Comparison of ENCODE assay signal across 22 mouse cellular contexts in the genomic region with DNA sequence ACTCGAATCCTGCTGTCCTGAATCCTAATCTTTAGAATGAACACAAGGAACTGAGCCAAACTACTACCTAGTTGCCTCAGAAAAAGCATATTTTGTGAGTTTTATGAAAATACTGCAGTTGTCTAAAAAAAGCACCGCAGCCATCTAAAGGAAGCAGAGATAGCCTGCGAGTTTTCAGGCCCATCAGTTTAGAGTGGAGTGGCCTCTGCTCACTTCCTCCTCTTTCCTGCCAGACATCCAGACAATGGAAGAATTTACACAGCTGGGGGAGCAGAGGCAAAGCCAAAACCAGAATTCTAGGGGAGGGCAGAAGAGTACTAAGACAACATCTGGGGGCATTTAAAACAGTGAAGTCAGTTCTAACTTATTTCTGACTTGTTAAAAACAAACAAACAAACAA.
DNase-seq lines count a peak whose midpoint lies in the region; ATAC-seq and TF ChIP-seq lines count a peak whose summit lies in the region.
"Had no signal": no experiment of that assay in that cellular context is flagged by ENCODE, and none has a peak within 500 bp of the region (broad histone marks: within the 10 kb centered on the region; RNA-seq: fewer than 3 reads in every experiment).

No protein-coding gene starts in this region.

- 0 out of 2 replicates have a peak, but pooled peaks cover 2% of the 10 kb centered on the region for H3K4me1 ChIP-seq in stomach, embryonic 16.5 days (ENCODE audit: control insufficient read depth, insufficient read depth, low read length)
- no peaks in the 10 kb centered on the region for H3K4me1 ChIP-seq in stomach, postnatal 0 days (replicated peaks; ENCODE audit: control insufficient read depth, insufficient read depth)
- H3K4me1 ChIP-seq in heart, embryonic 16.5 days (ENCODE audit: control insufficient read depth, insufficient read depth, low read length) = no peaks in the 10 kb centered on the region
- H3K4me1 ChIP-seq: forebrain, embryonic 15.5 days; hindbrain, embryonic 15.5 days; limb, embryonic 13.5 days; liver, embryonic 15.5 days; neural tube, embryonic 12.5 days; stomach, embryonic 15.5 days had no signal

- no peak overlapping the region for H3K9ac ChIP-seq in stomach, embryonic 16.5 days (ENCODE audit: low read length)
- H3K9ac ChIP-seq in stomach, postnatal 0 days (ENCODE audit: low read length) = no peak overlapping the region
- no peak overlapping the region for H3K9ac ChIP-seq in heart, embryonic 16.5 days (ENCODE audit: low read length)
- H3K9ac ChIP-seq: forebrain, embryonic 15.5 days; hindbrain, embryonic 15.5 days; limb, embryonic 13.5 days; liver, embryonic 15.5 days; neural tube, embryonic 12.5 days; stomach, embryonic 15.5 days had no signal

- TF ChIP-seq CTCF in gastrocnemius, adult 2 months (IDR thresholded peaks at IDR 0.05) = no peak
- no peak for TF ChIP-seq CTCF in stomach, postnatal 0 days (IDR thresholded peaks at IDR 0.05; ENCODE audit: low read depth)

- H3K36me3 ChIP-seq in stomach, embryonic 16.5 days (ENCODE audit: control insufficient read depth, insufficient read depth, low read length) = peaks cover 5% of the 10 kb centered on the region; the same call in 1 of the 2 replicates
- H3K36me3 ChIP-seq in stomach, postnatal 0 days (ENCODE audit: control insufficient read depth, insufficient read depth, low read length) = no peaks in the 10 kb centered on the region
- H3K36me3 ChIP-seq in heart, embryonic 16.5 days (ENCODE audit: control insufficient read depth, insufficient read depth) = no peaks in the 10 kb centered on the region
- H3K36me3 ChIP-seq: forebrain, embryonic 15.5 days; hindbrain, embryonic 15.5 days; liver, embryonic 15.5 days; neural tube, embryonic 12.5 days had no signal

- no peak overlapping the region for H3K4me2 ChIP-seq in stomach, embryonic 16.5 days (ENCODE audit: low read depth, low read length)
- no peak overlapping the region for H3K4me2 ChIP-seq in stomach, postnatal 0 days (replicated peaks; ENCODE audit: low read depth)
- H3K4me2 ChIP-seq in heart, embryonic 16.5 days (ENCODE audit: low read depth, low read length) = no peak overlapping the region
- H3K4me2 ChIP-seq: forebrain, embryonic 15.5 days; hindbrain, embryonic 15.5 days; limb, embryonic 13.5 days; liver, embryonic 15.5 days; midbrain, embryonic 11.5 days; neural tube, embryonic 12.5 days; stomach, embryonic 15.5 days had no signal

- DNase-seq in gastrocnemius, adult 2 months = no peak
- no peak for DNase-seq in gastrocnemius, adult 18-20 months (ENCODE audit: low spot score)
- no peak for DNase-seq in stomach, postnatal 0 days (ENCODE audit: low spot score)
- DNase-seq in thymus, adult 18-20 months = no peak
- no peak for DNase-seq in cerebellum, postnatal 14 days
- no peak for DNase-seq in spleen, postnatal 14 days (ENCODE audit: low spot score in 2 of 2)
- DNase-seq: cerebellum, adult 9-10 months; spleen, adult 18-20 months; thymus, postnatal 14 days had no signal

- no peaks in the 10 kb centered on the region for H3K27me3 ChIP-seq in stomach, embryonic 16.5 days (ENCODE audit: control insufficient read depth, insufficient read depth, low read length)
- H3K27me3 ChIP-seq in stomach, postnatal 0 days (ENCODE audit: control insufficient read depth, insufficient read depth, low read length) = no peaks in the 10 kb centered on the region
- no peaks in the 10 kb centered on the region for H3K27me3 ChIP-seq in heart, embryonic 16.5 days (ENCODE audit: control insufficient read depth, insufficient read depth, low read length)
- H3K27me3 ChIP-seq: CH12.LX; forebrain, embryonic 15.5 days; hindbrain, embryonic 15.5 days; limb, embryonic 13.5 days; liver, embryonic 15.5 days; neural tube, embryonic 12.5 days; Patski; stomach, embryonic 15.5 days had no signal

- intact Hi-C loops in gastrocnemius, adult 2 months (cut with DNase I) = no loop called here

- no peak for ATAC-seq in stomach, embryonic 16.5 days (ENCODE audit: insufficient read depth, low FRiP score)
- ATAC-seq in stomach, postnatal 0 days (ENCODE audit: low FRiP score, low TSS enrichment) = no peak
- peak; percentile 58; the same call in 1 of the 2 replicates for ATAC-seq in heart, embryonic 16.5 days (replicated peaks; ENCODE audit: extremely low read depth, insufficient read depth, low FRiP score)
- ATAC-seq: activated CD4-positive, CD25-positive, alpha-beta regulatory T cell, adult 4 months; forebrain, embryonic 15.5 days; intestine, embryonic 16.5 days; Patski had no signal

- no peak for TF ChIP-seq EP300 in stomach, postnatal 0 days (optimal IDR thresholded peaks at IDR 0.05)

- WGBS in stomach, embryonic 16.5 days = 57% methylated on average over 3 of the region's 3 CpGs
- WGBS in stomach, postnatal 0 days = 56% methylated on average over 3 of the region's 3 CpGs
- WGBS in heart, embryonic 16.5 days = 47% methylated on average over 3 of the region's 3 CpGs

- H3K9me3 ChIP-seq in stomach, embryonic 16.5 days (replicated peaks; ENCODE audit: control insufficient read depth, low read length) = no peaks in the 10 kb centered on the region
- H3K9me3 ChIP-seq in stomach, postnatal 0 days (ENCODE audit: control insufficient read depth, low read length) = no peaks in the 10 kb centered on the region
- H3K9me3 ChIP-seq in heart, embryonic 16.5 days (replicated peaks; ENCODE audit: control insufficient read depth, low read length) = no peaks in the 10 kb centered on the region
- H3K9me3 ChIP-seq: forebrain, embryonic 15.5 days; hindbrain, embryonic 15.5 days; limb, embryonic 13.5 days; liver, embryonic 15.5 days; neural tube, embryonic 12.5 days; stomach, embryonic 15.5 days had no signal

- H3K27ac ChIP-seq in gastrocnemius, adult 2 months = peak overlapping the region; percentile 66
- H3K27ac ChIP-seq in stomach, embryonic 16.5 days (ENCODE audit: low read length) = 0 out of 2 replicates have a peak overlapping the region, but pooled peaks have one; percentile 20
- H3K27ac ChIP-seq in stomach, postnatal 0 days (replicated peaks) = no peak overlapping the region
- peak overlapping the region; percentile 72 for H3K27ac ChIP-seq in heart, embryonic 16.5 days (ENCODE audit: low read length)
- H3K27ac ChIP-seq: forebrain, embryonic 15.5 days; hindbrain, embryonic 15.5 days; limb, embryonic 13.5 days; liver, embryonic 15.5 days; neural tube, embryonic 12.5 days; stomach, embryonic 15.5 days had no signal

- H3K4me3 ChIP-seq in gastrocnemius, adult 2 months = no peak overlapping the region
- H3K4me3 ChIP-seq in stomach, embryonic 16.5 days (replicated peaks; ENCODE audit: low read length) = no peak overlapping the region
- no peak overlapping the region for H3K4me3 ChIP-seq in stomach, postnatal 0 days (ENCODE audit: low read depth, low read length)
- H3K4me3 ChIP-seq in heart, embryonic 16.5 days (ENCODE audit: low read length) = no peak overlapping the region
- H3K4me3 ChIP-seq: forebrain, embryonic 15.5 days; hindbrain, embryonic 15.5 days; limb, embryonic 13.5 days; liver, embryonic 15.5 days; neural tube, embryonic 12.5 days; stomach, embryonic 15.5 days had no signal
